Mouse (Mus musculus) brain, embryonic 14.5 days (tissue): ENCODE measurements around the gene Cdc25b. TPM values are rescaled to one million over a fixed set of nuclear protein-coding genes. Genes with fewer than 3 reads are reported as not detected.
"Not testable (repeated sequence)": the region's sequence is repeated elsewhere in the genome, so short reads cannot be mapped to it uniquely, and the experiment has no call there.

Experiments used
- DNase-seq: peaks from one replicate; pipeline ENCODE4 v3.0.0-alpha.2; 2011; ENCODE audit warnings: low read depth
- CTCF ChIP-seq: fragments of 200-500 bp; IDR thresholded peaks from 2 replicates; pipeline ENCODE4 v1.5.1; 2012; ENCODE audit warnings: inconsistent platforms, mild to moderate bottlenecking, moderate library complexity, borderline replicate concordance; ENCODE audit not compliant: insufficient read depth, insufficient read length; ENCODE audit errors: extremely low read depth
- POLR2A ChIP-seq: fragments of 200-500 bp; IDR thresholded peaks from 2 replicates; pipeline ENCODE4 v1.6.1; 2012; ENCODE audit warnings: mild to moderate bottlenecking, inconsistent platforms, borderline replicate concordance; ENCODE audit not compliant: poor library complexity, insufficient read depth, insufficient read length, severe bottlenecking; ENCODE audit errors: extremely low read depth
- polyA plus RNA-seq: library from polyadenylated mRNA; depleted of rRNA; stranded (reverse); fragments of >200 nt; gene quantifications from 2 replicates; pipeline ENCODE4 v1.2.3, GENCODE M21; 2012; rRNA removed

Cdc25b gene
- polyA plus RNA-seq, 1 experiment, result 41.4 TPM

DNA sequence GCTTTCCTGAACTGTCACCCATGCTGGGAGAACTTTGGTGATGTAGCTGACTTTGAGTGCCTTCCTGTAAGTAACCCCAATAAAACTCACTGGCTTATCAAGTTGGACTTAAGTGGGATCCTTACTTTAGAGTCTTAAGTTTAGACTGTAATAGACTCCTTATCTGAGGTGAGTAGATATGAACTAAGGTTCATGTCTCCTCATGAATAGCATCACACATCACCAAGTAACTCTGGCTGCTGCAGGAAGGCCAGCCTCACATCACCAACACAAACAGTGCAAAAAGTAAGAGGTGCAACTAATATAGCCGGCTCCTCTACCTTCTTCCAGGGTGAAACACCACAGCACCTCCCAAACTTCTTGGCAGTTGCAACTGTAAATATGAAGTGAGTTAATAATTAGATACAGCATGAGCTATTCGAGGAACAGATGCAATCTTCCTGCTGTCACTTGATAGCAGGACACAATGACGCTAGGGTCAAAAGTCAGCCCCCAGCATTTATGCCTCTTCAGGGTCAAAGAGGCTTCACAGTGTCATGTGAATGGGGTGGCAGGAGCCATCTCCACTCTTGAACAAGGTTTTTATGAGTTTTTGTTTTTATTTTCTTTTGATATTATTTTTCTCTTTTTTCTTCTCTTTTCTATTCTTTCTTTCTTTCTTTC, 35.2 kb downstream of the Cdc25b start:
- no peak for TF ChIP-seq CTCF
- no peak for TF ChIP-seq POLR2A
- no peak for DNase-seq

DNA sequence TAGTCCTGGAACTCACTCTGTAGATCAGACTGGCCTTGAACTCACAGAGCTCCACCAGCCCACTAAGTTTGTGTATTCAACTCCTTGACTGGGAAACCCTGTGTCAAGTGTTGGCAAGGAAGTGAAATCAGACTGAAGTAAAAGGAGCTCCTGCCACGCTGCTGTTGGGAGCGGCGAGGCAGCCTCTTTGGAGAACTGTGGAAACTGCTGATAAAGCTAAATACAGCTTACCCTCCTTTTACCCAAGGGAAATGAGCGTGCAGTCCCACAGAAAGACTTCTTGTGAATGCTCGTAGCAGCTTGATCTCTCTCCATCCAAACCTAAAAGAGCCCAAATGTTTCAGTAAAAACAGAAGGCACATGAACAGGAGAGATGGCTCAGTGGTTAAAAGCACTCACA, 35.8 kb downstream of the Cdc25b start:
- peak; percentile 12 for DNase-seq
- TF ChIP-seq CTCF (no peak), POLR2A (no peak)

GRCm38 (mm10) chr2:131223569-131223968, 36.8 kb downstream of the Cdc25b start:
- no peak for TF ChIP-seq POLR2A
- TF ChIP-seq CTCF, result no peak

DNA sequence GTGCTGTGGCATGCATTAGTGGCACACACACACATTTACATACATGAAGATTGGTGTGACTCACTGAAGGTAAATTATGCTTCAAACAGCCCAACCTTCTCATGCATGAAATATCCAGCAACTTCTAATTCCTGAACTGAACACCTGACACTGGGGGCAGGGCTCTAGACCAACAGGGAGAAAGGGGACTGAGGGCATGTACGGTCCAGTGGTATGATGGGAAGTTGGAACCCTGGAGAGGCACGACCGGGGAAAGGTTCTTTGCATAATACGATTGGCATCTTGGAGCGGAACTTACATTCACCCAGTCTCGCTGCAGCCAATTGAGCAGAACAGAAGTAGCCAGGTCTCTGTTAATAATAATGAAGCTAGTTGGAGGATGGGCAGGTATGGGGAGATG, 38.4 kb downstream of the Cdc25b start:
- TF ChIP-seq CTCF, result no peak
- no peak for TF ChIP-seq POLR2A
- DNase-seq, result no peak

More at GRCm38 (mm10) chr2:131223569-131223968, 36.8 kb downstream of the Cdc25b start:
- DNase-seq, result no peak

GRCm38 (mm10) chr2:131226669-131227068, 39.9 kb downstream of the Cdc25b start:
- not testable (repeated sequence) for DNase-seq

DNA sequence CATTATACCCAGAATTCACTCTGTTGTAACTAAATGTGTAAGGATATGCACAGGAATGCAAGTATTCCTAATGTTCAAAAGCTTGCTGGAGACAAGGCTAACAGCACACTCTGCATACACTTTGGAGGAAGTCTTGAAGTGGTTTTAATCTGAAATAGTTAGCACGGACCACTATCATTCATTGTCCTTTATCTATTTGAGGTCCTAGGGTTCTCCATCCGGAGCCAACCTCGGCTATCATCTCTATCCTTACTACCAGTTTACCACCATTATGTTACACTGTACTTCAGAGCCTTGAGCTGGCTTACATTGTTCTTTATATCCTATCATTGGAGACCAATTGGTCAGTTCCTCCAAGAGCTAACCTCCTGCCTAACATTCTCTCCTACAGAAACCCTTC, 40.5 kb downstream of the Cdc25b start:
- TF ChIP-seq CTCF (no peak), POLR2A (no peak)
- no peak for DNase-seq

GRCm38 (mm10) chr2:131232558-131232957, 45.8 kb downstream of the Cdc25b start:
- no peak for TF ChIP-seq POLR2A
- no peak for TF ChIP-seq CTCF

DNA sequence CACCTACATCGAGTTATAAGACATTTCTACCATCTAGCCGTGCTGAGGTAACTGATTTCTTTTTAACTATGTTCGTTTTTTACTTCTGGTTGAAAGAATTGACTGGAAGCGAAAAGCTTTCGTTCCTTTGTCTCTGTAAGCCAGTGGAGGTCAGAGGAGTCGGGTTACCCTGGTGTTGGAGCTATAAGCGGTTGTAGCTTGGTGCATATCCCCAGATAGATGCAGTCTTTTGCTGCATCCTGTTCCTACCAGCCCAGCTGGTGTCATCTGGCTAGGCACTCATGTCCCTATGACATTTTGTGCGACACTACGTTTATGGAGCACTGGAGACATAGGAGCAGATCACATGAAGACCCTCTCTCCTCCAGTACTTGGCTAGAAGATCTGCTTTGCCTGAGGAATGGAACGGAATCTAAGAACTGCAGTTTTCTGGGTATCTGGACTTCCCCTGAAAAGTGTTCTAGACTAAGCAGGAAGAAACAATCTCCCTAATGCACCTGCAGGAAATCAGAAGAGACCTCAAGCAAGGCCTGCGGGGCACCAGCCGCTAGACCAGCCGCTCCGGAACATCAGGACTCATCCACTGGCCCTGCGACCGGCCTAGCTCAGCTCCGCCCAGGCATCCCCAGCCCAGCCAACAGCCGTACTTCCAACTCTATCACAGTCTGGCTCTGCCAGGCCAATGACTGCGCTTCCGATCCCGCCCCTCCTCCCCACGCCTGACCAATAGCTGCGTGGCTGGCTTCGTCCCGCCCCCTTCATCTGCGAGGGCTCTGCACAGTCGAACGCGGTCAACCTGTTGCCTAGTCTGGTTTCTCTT, 46.8 kb downstream of the Cdc25b start, which contains the start of gene Mavs:
Gene Mavs, plus strand, starts transcription at position 757 of the 820 bp plus-strand sequence.
- TF ChIP-seq POLR2A (peak; percentile 76; the same call in 1 of the 2 replicates), CTCF (no peak)
- DNase-seq, result peak; percentile 98

More at GRCm38 (mm10) chr2:131232558-131232957, 45.8 kb downstream of the Cdc25b start:
- no peak for DNase-seq

DNA sequence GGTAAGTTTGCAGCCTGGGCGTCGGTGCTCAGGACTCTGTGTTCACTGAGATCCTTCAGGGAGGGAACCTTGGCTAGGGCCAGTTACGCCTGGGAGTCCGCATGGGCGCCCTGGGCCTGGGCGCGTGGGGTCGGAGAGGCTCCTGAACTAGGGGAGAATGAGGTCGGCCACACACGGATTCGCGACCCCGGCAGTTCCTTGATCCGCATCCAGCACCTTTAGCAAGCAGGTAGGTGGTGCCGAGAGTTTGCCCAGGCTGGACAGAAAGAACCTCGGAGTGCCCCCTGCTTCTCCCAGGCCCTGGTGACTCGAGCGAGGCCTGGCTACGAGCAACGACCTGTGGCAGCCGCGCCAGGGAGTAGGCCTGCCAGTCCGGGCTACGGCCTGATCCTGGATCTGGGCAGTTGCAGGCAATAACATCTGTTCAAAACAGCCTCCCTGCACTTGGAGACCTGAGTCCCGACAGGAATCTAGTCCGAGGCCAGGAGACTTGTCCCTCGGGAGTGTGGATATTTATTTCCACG, 47.4 kb downstream of the Cdc25b start:
- TF ChIP-seq CTCF (no peak), POLR2A (no peak)
- no peak for DNase-seq

DNA sequence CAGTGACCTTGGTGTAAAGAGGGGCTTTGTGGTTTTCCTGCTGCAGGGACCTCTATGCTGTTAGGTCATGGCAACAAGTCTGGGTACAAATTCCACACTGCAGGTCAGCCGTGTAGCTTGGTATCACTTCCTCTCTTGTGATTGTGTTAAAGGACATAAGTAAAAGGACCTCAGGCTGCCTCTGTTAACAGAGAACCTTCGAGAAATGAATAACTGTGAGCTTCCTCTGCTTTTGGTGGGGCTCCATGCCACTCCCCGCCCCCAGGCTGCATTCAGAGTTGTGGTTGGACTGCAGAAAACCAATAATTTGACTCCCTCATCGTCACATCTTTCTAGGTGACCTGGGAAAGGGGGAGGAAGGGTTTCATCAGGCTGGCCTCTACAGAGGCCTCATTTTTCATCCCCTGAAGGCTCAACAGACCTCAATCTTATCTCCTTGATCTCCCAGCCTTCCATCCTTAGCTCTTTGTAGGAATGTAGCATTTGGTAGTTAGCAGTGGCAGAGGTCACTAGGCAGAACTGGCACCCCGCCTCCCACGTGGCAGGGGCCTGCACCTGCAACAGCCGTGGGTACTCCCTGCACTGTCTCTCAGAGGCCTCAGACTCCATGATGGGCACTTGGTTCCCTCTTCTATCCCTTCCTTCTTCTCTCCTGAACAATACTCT, 48.4 kb downstream of the Cdc25b start:
- TF ChIP-seq POLR2A (no peak), CTCF (no peak)
- DNase-seq, result no peak

GRCm38 (mm10) chr2:131242180-131242579, 55.4 kb downstream of the Cdc25b start:
- no peak for TF ChIP-seq POLR2A
- TF ChIP-seq CTCF, result no peak
- no peak for DNase-seq

- no peak for DNase-seq
- TF ChIP-seq CTCF, result no peak
- no peak for TF ChIP-seq POLR2A
Measured at GRCm38 (mm10) chr2:131242929-131243328, 56.2 kb downstream of the Cdc25b start.

Other genes with a start within 250 kb of the Cdc25b start
- 43.7 and 54.0 TPM in 2 replicates for gene Gfra4, start 143.9 kb upstream of the Cdc25b start, polyA plus RNA-seq
- 4.9 and 5.4 TPM in 2 replicates for gene Adam33, start 123.1 kb upstream of the Cdc25b start, polyA plus RNA-seq
- 0.35 and 0.52 TPM in 2 replicates for gene Siglec1, start 100.2 kb upstream of the Cdc25b start, polyA plus RNA-seq
- 8.6 and 10.1 TPM in 2 replicates for gene Hspa12b, start 59.7 kb upstream of the Cdc25b start, polyA plus RNA-seq
- not detected in 2 replicates for gene Gm11037, start 53.5 kb upstream of the Cdc25b start, polyA plus RNA-seq
- 113 and 118 TPM in 2 replicates for gene 1700037H04Rik, start 26.9 kb upstream of the Cdc25b start, polyA plus RNA-seq
- gene Cenpb, start 6.9 kb upstream of the Cdc25b start, polyA plus RNA-seq, result 71.2 and 89.3 TPM in 2 replicates
- 35.4 and 36.4 TPM in 2 replicates for gene Spef1, start 333 bp downstream of the Cdc25b start, polyA plus RNA-seq
- 34.9 and 45.3 TPM in 2 replicates for gene Ap5s1, start 20.1 kb downstream of the Cdc25b start, polyA plus RNA-seq
- gene Mavs, start 47.1 kb downstream of the Cdc25b start, polyA plus RNA-seq, result 9.3 and 10.4 TPM in 2 replicates
- 32.1 and 36.3 TPM in 2 replicates for gene Pank2, start 75.5 kb downstream of the Cdc25b start, polyA plus RNA-seq
- gene Rnf24, start 165.9 kb downstream of the Cdc25b start, polyA plus RNA-seq, result 36.2 and 41.0 TPM in 2 replicates